Mouse (Mus musculus) C2C12 (cell line): ENCODE measurements around the gene Rbms3.

Experiments used
- CTCF ChIP-seq: IDR thresholded peaks from one replicate; pipeline ENCODE4 v1.5.1; 2011; ENCODE audit not compliant: control insufficient read depth, insufficient read depth, insufficient read length
- MYOD1 ChIP-seq: IDR thresholded peaks from one replicate; pipeline ENCODE4 v1.6.1; 2011; ENCODE audit warnings: low read depth; ENCODE audit not compliant: control insufficient read depth, insufficient read length
- MYOG ChIP-seq: IDR thresholded peaks from one replicate; pipeline ENCODE4 v1.6.1; 2011; ENCODE audit not compliant: control insufficient read depth, insufficient read length; ENCODE audit errors: extremely low read depth

- TF ChIP-seq CTCF: no peak
- no peak for TF ChIP-seq MYOG
- no peak for TF ChIP-seq MYOD1
Measured at GRCm38 (mm10) chr9:116980801-116981200, 648.9 kb downstream of the Rbms3 start.
